Mouse (Mus musculus) neutrophil, adult 83 days (primary cell): Measurements from ENCODE around the gene Spint4. TPM values are rescaled to one million over a fixed set of nuclear protein-coding genes. Genes with fewer than 3 reads are reported as not detected.

Source experiments
- total RNA-seq, 2 experiments: library from RNA; stranded (reverse); gene quantifications; one replicate each; pipeline ENCODE4 v1.2.4; 2023

Gene Spint4
- not detected for total RNA-seq

DNA sequence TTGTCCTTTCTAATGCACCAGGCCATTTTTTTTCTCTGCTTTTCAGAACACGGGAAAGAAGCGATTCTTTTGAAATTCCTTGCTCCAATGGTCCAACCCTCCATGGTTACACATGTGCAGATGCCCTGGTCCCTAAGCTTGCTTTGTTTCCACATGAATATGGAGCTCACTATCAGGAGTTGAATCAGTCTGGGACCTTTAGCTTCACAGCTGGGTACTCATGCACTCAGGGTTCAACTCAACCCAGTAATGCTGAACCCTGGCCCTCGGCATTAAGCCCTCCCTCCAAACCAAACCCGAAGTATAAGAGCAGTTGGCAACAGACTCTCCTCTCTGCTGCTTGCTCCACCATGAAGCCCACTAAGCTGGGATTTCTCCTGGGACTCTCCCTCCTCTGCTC is at the start of gene Spint4:
Gene Spint4 (plus strand): TSS at position 301 of the 400 bp plus-strand sequence.

DNA sequence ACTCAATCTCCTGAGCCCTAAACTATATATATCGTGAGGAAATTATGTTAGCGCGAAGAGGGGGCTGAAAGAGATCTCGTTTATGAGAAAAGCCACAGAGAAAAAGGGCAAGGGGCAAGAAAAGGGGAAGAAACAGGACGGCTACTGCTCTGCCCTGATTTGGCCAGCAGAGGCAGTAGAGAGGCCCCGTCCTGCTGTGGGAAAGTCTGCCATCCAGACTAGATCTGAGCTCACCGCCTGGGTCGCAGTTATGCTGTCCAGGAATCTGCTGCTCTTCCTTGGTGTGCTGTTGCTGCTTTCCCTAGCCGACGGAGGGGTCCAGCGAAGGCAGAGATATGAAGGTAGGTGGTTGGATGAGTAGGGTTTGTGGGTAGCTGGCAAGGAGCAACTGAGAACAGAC is 42.4 kb upstream of the Spint4 start, which contains the start of gene Wfdc10:
Gene Wfdc10 (plus strand): TSS at position 189 of the 400 bp plus-strand sequence.

DNA sequence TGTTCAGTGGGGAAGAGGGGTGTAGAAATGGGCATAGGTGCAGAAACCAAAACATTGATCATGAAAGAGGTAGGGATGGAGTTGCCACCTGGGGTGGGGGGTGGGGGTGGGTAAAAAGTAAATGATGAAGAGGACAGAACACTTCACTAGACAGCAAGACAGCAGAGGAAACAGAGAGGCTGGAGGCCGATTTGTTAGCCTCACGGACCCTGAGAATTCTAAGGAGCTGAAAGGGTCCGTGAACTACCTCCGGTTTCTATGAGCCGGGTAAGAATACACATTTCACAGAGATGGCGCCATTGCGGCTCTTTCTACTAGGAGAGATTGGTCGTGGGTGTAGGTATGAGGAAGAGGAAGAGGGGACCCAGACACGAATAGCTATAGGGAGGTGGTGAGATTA is 41.8 kb upstream of the Spint4 start, which contains the start of gene Wfdc9:
Gene Wfdc9 (minus strand): TSS at position 101 of the 400 bp plus-strand sequence.

GRCm38 (mm10) chr2:164673987-164674386 is 24.3 kb upstream of the Spint4 start, which contains the start of gene Wfdc11:
TSS of gene Wfdc11 (minus strand) at chr2:164674087.

DNA sequence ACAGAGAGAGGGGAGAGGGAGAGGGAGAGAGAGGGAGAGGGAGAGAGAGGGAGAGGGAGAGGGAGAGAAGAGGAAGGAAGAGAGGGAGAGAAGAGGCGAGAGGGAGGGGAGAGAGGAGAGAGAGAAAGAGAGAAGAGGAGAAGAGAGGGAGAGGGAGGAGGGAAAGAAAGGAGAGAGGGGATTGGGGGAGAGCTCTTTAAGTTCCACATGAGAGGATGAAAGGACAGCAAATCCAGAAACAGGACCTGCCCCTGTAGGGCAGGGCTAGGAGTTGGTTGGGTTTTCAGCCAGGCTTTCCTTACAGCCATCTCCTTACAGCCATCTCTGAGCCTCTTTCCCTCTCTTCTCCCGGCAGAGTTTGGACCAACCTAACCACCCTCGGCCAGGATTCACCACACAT is 13.5 kb upstream of the Spint4 start, which contains the start of gene Wfdc13:
Gene Wfdc13 (plus strand): TSS at position 301 of the 400 bp plus-strand sequence.

DNA sequence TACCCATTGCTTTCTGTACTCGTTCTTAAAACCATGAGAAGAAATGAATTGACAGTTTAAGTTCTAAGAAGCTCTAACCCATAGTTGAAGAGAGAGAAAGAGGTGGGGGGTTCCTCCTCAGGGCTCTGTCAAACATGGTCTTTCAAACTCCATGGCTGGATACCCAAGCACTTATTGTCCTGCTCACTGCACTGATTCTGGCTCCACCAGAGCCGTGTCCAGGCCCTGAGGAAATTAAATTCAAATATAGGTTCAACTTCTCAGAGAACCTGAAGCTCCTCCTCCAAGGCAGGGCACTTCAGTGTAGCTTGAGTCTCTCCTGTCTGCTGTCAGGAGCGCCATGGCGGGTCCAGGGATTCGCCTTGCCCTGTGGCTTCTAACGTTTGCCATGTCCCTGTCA is 16.7 kb downstream of the Spint4 start, which contains the start of gene Spint5:
Gene Spint5 (plus strand): TSS at position 301 of the 400 bp plus-strand sequence.

GRCm38 (mm10) chr2:164745843-164746479 is 47.7 kb downstream of the Spint4 start, which contains the start of the genes Wfdc3 and Dnttip1:
TSS of gene Wfdc3 (minus strand) at chr2:164745931.
TSS of gene Dnttip1 (plus strand) at chr2:164745983.

Other genes with a start within 250 kb of the Spint4 start
- 10 to 100 TPM; 26.3 to 27.8 TPM for gene Sys1, start 241.5 kb upstream of the Spint4 start, total RNA-seq
- gene Gm20458, start 237.5 kb upstream of the Spint4 start, total RNA-seq = 1 to 10 TPM in 1 of 2 experiments, not detected in 1; 1.7 TPM
- gene Trp53tg5, start 224.8 kb upstream of the Spint4 start, total RNA-seq = not detected
- 1 to 10 TPM; 2.1 to 2.7 TPM for gene Dbndd2, start 212.4 kb upstream of the Spint4 start, total RNA-seq
- 10 to 100 TPM; 51.9 to 55.3 TPM for gene Pigt, start 201.0 kb upstream of the Spint4 start, total RNA-seq
- gene Wfdc2, start 136.1 kb upstream of the Spint4 start, total RNA-seq = not detected
- gene Spint3, start 125.0 kb upstream of the Spint4 start, total RNA-seq = not detected
- gene Wfdc6a, start 113.1 kb upstream of the Spint4 start, total RNA-seq = not detected
- not detected for gene Eppin, start 104.9 kb upstream of the Spint4 start, total RNA-seq
- gene Wfdc6b, start 85.0 kb upstream of the Spint4 start, total RNA-seq = not detected
- not detected for gene Wfdc8, start 84.9 kb upstream of the Spint4 start, total RNA-seq
- not detected for gene Wfdc16, start 59.7 kb upstream of the Spint4 start, total RNA-seq
- gene Wfdc10, start 42.5 kb upstream of the Spint4 start, total RNA-seq = 10 to 100 TPM; 13.6 to 15.0 TPM
- gene Wfdc9, start 41.9 kb upstream of the Spint4 start, total RNA-seq = not detected
- gene Wfdc11, start 24.4 kb upstream of the Spint4 start, total RNA-seq = not detected
- not detected for gene Wfdc13, start 13.4 kb upstream of the Spint4 start, total RNA-seq
- gene Spint5, start 16.8 kb downstream of the Spint4 start, total RNA-seq = not detected
- gene Wfdc3, start 47.4 kb downstream of the Spint4 start, total RNA-seq = under 1 TPM in 1 of 2 experiments, not detected in 1; 0.22 TPM
- 10 to 100 TPM; 28.8 to 32.0 TPM for gene Dnttip1, start 47.5 kb downstream of the Spint4 start, total RNA-seq
- gene Ube2c, start 71.4 kb downstream of the Spint4 start, total RNA-seq = 100 to 1,000 TPM; 118 to 133 TPM
- 1 to 10 TPM in 1 of 2 experiments, under 1 TPM in 1; 0.70 to 1.4 TPM for gene Tnnc2, start 81.5 kb downstream of the Spint4 start, total RNA-seq
- gene Snx21, start 87.3 kb downstream of the Spint4 start, total RNA-seq = 1 to 10 TPM; 3.3 to 3.8 TPM
- 10 to 100 TPM; 41.6 to 50.0 TPM for gene Acot8, start 106.4 kb downstream of the Spint4 start, total RNA-seq
- gene Zswim3, start 106.6 kb downstream of the Spint4 start, total RNA-seq = 1 to 10 TPM; 3.4 to 4.4 TPM
- 1 to 10 TPM; 3.4 to 3.6 TPM for gene Zswim1, start 124.2 kb downstream of the Spint4 start, total RNA-seq
- gene Spata25, start 130.0 kb downstream of the Spint4 start, total RNA-seq = not detected
- 100 to 1,000 TPM; 182 to 209 TPM for gene Ctsa, start 134.4 kb downstream of the Spint4 start, total RNA-seq
- 1 to 10 TPM; 1.7 to 2.3 TPM for gene Neurl2, start 135.0 kb downstream of the Spint4 start, total RNA-seq
- gene Pltp, start 159.2 kb downstream of the Spint4 start, total RNA-seq = 1 to 10 TPM; 8.9 to 9.6 TPM
- gene Pcif1, start 180.8 kb downstream of the Spint4 start, total RNA-seq = 10 to 100 TPM; 51.1 to 56.8 TPM
- 10 to 100 TPM; 28.2 to 29.1 TPM for gene Zfp335, start 213.3 kb downstream of the Spint4 start, total RNA-seq
- gene Mmp9, start 242.3 kb downstream of the Spint4 start, total RNA-seq = 1,000 to 10,000 TPM; 1,731 to 1,759 TPM